Mouse (Mus musculus) kidney, adult 2 months (tissue): ENCODE results near the gene Hmcn1. TPM values are rescaled to one million over a fixed set of nuclear protein-coding genes. Genes with fewer than 3 reads are reported as not detected.

Source experiments
- DNase-seq: peaks from one replicate; pipeline ENCODE4 v3.0.0; 2021
- H3K27ac ChIP-seq: fragments of 200-500 bp; 2 replicates; pipeline ENCODE4 v1.5.1; 2012; ENCODE audit warnings: low read depth, low read length, control low read depth, inconsistent platforms; ENCODE audit not compliant: insufficient read depth
- H3K27me3 ChIP-seq: fragments of 200-500 bp; replicated peaks from 2 replicates; pipeline ENCODE4 v1.6.1; 2012; ENCODE audit warnings: mild to moderate bottlenecking, moderate library complexity, low read length, inconsistent platforms; ENCODE audit not compliant: control insufficient read depth, insufficient read depth
- H3K36me3 ChIP-seq: fragments of 200-500 bp; 2 replicates; pipeline ENCODE4 v1.6.1; 2012; ENCODE audit warnings: mild to moderate bottlenecking, moderate library complexity, low read length, inconsistent platforms; ENCODE audit not compliant: control insufficient read depth, insufficient read depth
- H3K4me1 ChIP-seq: fragments of 200-500 bp; 2 replicates; pipeline ENCODE4 v1.6.1; 2011; ENCODE audit warnings: low read length; ENCODE audit not compliant: control insufficient read depth, insufficient read depth
- H3K4me3 ChIP-seq: fragments of 200-500 bp; 2 replicates; pipeline ENCODE4 v1.5.1; 2011; ENCODE audit warnings: mild to moderate bottlenecking, low read depth, low read length, control low read depth; ENCODE audit not compliant: insufficient read depth
- CTCF ChIP-seq: fragments of 200-500 bp; conservative IDR thresholded peaks from 2 replicates; pipeline ENCODE4 v1.5.1; 2011; ENCODE audit warnings: low read depth, mild to moderate bottlenecking, control low read depth, low read length, moderate library complexity, mixed read lengths; ENCODE audit not compliant: insufficient read depth, insufficient read length
- POLR2A ChIP-seq: fragments of 200-500 bp; IDR thresholded peaks from one replicate; pipeline ENCODE4 v1.6.1; 2011; ENCODE audit warnings: low read depth, low read length, control low read depth
- WGBS: fragments of 180-500 bp; shearing (Covaris S2); methylation state at CpG from one replicate; pipeline ENCODE4 v1.1.7; 2018; 5-methylcytosine and 5-hydroxymethylcytosine counted together
- polyA plus RNA-seq: library from polyadenylated mRNA; depleted of rRNA; stranded (reverse); fragments of >200 nt; gene quantifications from 2 replicates; pipeline ENCODE4 v1.2.3, GENCODE M21; 2012

Hmcn1 gene
- polyA plus RNA-seq, 1 experiment = 1.7 TPM

DNA sequence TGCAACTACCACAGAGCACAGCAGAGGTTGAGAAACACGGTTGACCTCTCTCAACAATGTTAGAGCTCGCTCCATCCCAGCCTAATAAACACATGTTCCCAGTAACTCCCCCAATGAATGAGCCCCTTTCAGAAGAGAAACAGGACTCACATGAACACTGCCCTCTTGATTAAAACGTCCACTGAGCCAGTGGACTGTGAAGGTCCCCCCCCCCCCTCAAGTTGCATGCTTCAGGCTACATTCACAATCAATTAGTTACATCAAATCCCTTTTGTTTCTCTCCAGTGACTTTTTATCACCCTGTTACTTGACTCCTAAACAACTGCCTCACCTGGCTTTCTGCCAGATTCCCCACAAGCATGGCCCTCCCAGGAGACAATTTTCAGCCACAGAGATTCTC lies 43.2 kb downstream of the Hmcn1 start:
- no peak overlapping the region for H3K27ac ChIP-seq
- no peak for TF ChIP-seq POLR2A
- TF ChIP-seq CTCF = no peak
- H3K4me3 ChIP-seq = no peak overlapping the region
- no peaks in the 10 kb centered on the region for H3K4me1 ChIP-seq
- DNase-seq = no peak
- H3K27me3 ChIP-seq = no peaks in the 10 kb centered on the region
- WGBS = 40% methylated on average over 3 of the region's 3 CpGs
- H3K36me3 ChIP-seq = no peaks in the 10 kb centered on the region

DNA sequence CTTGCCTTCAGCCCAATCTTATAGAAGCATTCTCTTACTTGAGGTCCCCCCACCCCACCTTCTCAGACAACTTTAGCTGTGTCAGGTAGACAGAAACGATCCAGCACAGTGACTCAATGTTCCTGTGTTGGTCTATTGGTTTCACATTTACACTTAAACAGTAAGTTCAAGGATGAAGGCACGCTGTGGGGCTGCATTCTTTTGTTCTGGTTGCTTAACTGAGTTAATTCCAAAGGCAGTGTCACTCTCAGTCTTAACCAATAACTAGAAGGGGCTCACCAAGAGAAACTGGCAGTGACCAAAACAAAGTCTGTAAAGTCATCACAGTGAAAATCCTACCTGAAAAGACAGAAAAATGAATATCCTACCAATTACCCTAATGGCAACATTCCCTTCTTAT lies 44.3 kb downstream of the Hmcn1 start:
- WGBS = 65% methylated on average over 2 of the region's 2 CpGs
- no peaks in the 10 kb centered on the region for H3K27me3 ChIP-seq
- no peak for DNase-seq
- H3K27ac ChIP-seq = no peak overlapping the region
- H3K36me3 ChIP-seq = no peaks in the 10 kb centered on the region
- H3K4me3 ChIP-seq = no peak overlapping the region
- H3K4me1 ChIP-seq = no peaks in the 10 kb centered on the region
- no peak for TF ChIP-seq POLR2A
- TF ChIP-seq CTCF = no peak

DNA sequence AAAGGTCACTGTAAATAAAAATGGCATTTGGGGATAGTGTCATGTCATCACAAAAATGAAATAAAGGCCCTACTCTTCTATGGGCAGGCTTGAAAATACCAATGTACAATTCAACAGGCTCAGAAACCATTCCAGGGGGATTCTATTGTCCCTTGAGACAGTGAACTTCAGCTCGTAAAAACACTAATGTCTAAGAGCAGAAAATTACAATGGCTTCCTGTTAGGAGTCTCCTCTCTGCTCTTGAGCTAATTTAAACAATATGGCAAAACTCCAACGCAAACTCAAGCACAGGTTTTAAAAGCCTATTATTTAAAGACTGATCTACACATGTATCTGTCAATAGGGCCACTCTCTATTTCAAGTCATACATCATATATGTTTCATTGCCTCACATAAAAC lies 49.6 kb downstream of the Hmcn1 start:
- no peaks in the 10 kb centered on the region for H3K36me3 ChIP-seq
- H3K4me1 ChIP-seq = no peaks in the 10 kb centered on the region
- no peak for DNase-seq
- no peak overlapping the region for H3K4me3 ChIP-seq
- no peaks in the 10 kb centered on the region; the same call in 1 of the 2 replicates for H3K27me3 ChIP-seq
- TF ChIP-seq POLR2A = no peak
- TF ChIP-seq CTCF = no peak
- 50% methylated on average over 2 of the region's 2 CpGs for WGBS
- no peak overlapping the region for H3K27ac ChIP-seq

- Histone ChIP-seq H3K4me3 (no peak overlapping the region), H3K4me1 (no peaks in the 10 kb centered on the region), H3K36me3 (no peaks in the 10 kb centered on the region), H3K27ac (no peak overlapping the region), H3K27me3 (no peaks in the 10 kb centered on the region; the same call in 1 of the 2 replicates)
- 96% methylated on average over 2 of the region's 2 CpGs for WGBS
- no peak for DNase-seq
- TF ChIP-seq CTCF = no peak
- TF ChIP-seq POLR2A = no peak
Observed at GRCm38 (mm10) chr1:150942143-150942542, 51.1 kb downstream of the Hmcn1 start.

- TF ChIP-seq CTCF (no peak), POLR2A (no peak)
- Histone ChIP-seq H3K27ac (no peak overlapping the region), H3K4me3 (no peak overlapping the region), H3K36me3 (no peaks in the 10 kb centered on the region), H3K27me3 (no peaks in the 10 kb centered on the region; the same call in 1 of the 2 replicates), H3K4me1 (no peaks in the 10 kb centered on the region)
- 74% methylated on average over 4 of the region's 4 CpGs for WGBS
- DNase-seq = no peak
Observed at GRCm38 (mm10) chr1:150936821-150937220, 56.4 kb downstream of the Hmcn1 start.

DNA sequence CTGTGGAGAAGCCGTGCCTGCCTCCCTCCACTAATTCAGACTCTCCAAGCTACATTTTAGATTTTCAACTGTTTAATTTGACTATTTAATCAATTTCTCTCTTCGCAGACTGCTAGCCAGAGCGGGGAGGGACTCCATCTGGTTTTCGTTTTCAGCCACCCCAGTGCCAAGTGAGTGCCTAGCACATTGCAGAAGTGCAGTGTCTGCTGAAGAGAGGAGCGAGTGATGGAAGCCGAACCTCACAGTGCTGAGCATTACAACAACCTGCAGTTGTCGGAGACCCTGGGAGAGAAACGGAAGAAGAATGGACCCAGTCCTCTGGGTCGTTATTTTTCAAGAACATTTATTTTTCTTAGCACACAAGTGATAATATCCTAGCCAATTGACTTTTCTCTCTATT lies 59.6 kb downstream of the Hmcn1 start:
- H3K27me3 ChIP-seq = no peaks in the 10 kb centered on the region
- no peak overlapping the region for H3K27ac ChIP-seq
- H3K36me3 ChIP-seq = no peaks in the 10 kb centered on the region
- H3K4me3 ChIP-seq = no peak overlapping the region
- TF ChIP-seq POLR2A = no peak
- no peak for DNase-seq
- 56% methylated on average over 9 of the region's 9 CpGs for WGBS
- no peaks in the 10 kb centered on the region for H3K4me1 ChIP-seq

- 75% methylated on average over 9 of the region's 9 CpGs for WGBS
- Histone ChIP-seq H3K4me3 (no peak overlapping the region), H3K27me3 (no peaks in the 10 kb centered on the region), H3K36me3 (no peaks in the 10 kb centered on the region), H3K27ac (no peak overlapping the region), H3K4me1 (no peaks in the 10 kb centered on the region)
- no peak for TF ChIP-seq POLR2A
- no peak for TF ChIP-seq CTCF
- no peak for DNase-seq
Observed at GRCm38 (mm10) chr1:150920860-150921259, 72.4 kb downstream of the Hmcn1 start.

GRCm38 (mm10) chr1:150920276-150920675 lies 73.0 kb downstream of the Hmcn1 start:
- 40% methylated on average over 6 of the region's 6 CpGs for WGBS
- Histone ChIP-seq H3K27ac (no peak overlapping the region), H3K27me3 (no peaks in the 10 kb centered on the region), H3K4me3 (no peak overlapping the region), H3K4me1 (0 out of 2 replicates have a peak, but pooled peaks cover under 1% of the 10 kb centered on the region), H3K36me3 (no peaks in the 10 kb centered on the region)
- TF ChIP-seq CTCF = no peak
- TF ChIP-seq POLR2A = no peak
- peak; percentile 71 for DNase-seq
